Mouse (Mus musculus) hindbrain, embryonic 16.5 days (tissue): ENCODE results near the gene Gm21905. TPM values are rescaled to one million over a fixed set of nuclear protein-coding genes. Genes with fewer than 3 reads are reported as not detected.
A peak's percentile ranks its signal among the peaks of the same experiment; 100 is the strongest.

Source experiments
- ATAC-seq: fragments of 200-750 bp; cut with Nextera tagmentation; 2 replicates; pipeline ENCODE4 v1.8.0; 2017; ENCODE audit warnings: moderate TSS enrichment, moderate library complexity
- H3K27ac ChIP-seq: fragments of 300-500 bp; sonication (generic); 2 replicates; pipeline ENCODE4 v1.5.1; 2014; ENCODE audit warnings: low read depth, mild to moderate bottlenecking, control low read depth, low read length, moderate library complexity
- H3K27me3 ChIP-seq: fragments of 300-500 bp; sonication (generic); replicated peaks from 2 replicates; pipeline ENCODE4 v1.6.1; 2014; ENCODE audit warnings: low read length; ENCODE audit not compliant: control insufficient read depth, insufficient read depth
- H3K36me3 ChIP-seq: fragments of 300-500 bp; sonication (generic); 2 replicates; pipeline ENCODE4 v1.6.1; 2014; ENCODE audit warnings: mild to moderate bottlenecking, low read length, moderate library complexity, mixed read lengths; ENCODE audit not compliant: control insufficient read depth, insufficient read depth
- H3K4me1 ChIP-seq: fragments of 300-500 bp; sonication (generic); 2 replicates; pipeline ENCODE4 v1.6.1; 2014; ENCODE audit warnings: low read depth, low read length; ENCODE audit not compliant: control insufficient read depth, insufficient read depth
- H3K4me2 ChIP-seq: fragments of 300-500 bp; sonication (generic); 2 replicates; pipeline ENCODE4 v1.6.1; 2014; ENCODE audit warnings: mild to moderate bottlenecking, low read length, control low read depth, moderate library complexity
- H3K4me3 ChIP-seq: fragments of 300-500 bp; sonication (generic); 2 replicates; pipeline ENCODE4 v1.5.1; 2014; ENCODE audit warnings: mild to moderate bottlenecking, low read length, control low read depth, moderate library complexity
- H3K9ac ChIP-seq: fragments of 300-500 bp; sonication (generic); 2 replicates; pipeline ENCODE4 v1.6.1; 2014; ENCODE audit warnings: low read depth, mild to moderate bottlenecking, control low read depth, low read length, moderate library complexity
- H3K9me3 ChIP-seq: fragments of 300-500 bp; sonication (generic); 2 replicates; pipeline ENCODE4 v1.6.1; 2014; ENCODE audit warnings: mild to moderate bottlenecking, low read length, moderate library complexity; ENCODE audit not compliant: control insufficient read depth
- WGBS: fragments of 180-500 bp; shearing (Covaris S2); extraction: QIAGEN DNeasy Blood & Tissue Kit; methylation state at CpG from one replicate; pipeline ENCODE4 v1.1.7; 2014; 5-methylcytosine and 5-hydroxymethylcytosine counted together
- polyA plus RNA-seq: library from polyadenylated mRNA; unstranded; fragments of >200 nt; fragmentation: Nextera tagmentation; extraction: Ambion mirVana; gene quantifications from 2 replicates; pipeline ENCODE4 v1.2.1, GENCODE M21; 2015

Gene Gm21905
- polyA plus RNA-seq, 1 experiment from 2014 or later: not detected

DNA sequence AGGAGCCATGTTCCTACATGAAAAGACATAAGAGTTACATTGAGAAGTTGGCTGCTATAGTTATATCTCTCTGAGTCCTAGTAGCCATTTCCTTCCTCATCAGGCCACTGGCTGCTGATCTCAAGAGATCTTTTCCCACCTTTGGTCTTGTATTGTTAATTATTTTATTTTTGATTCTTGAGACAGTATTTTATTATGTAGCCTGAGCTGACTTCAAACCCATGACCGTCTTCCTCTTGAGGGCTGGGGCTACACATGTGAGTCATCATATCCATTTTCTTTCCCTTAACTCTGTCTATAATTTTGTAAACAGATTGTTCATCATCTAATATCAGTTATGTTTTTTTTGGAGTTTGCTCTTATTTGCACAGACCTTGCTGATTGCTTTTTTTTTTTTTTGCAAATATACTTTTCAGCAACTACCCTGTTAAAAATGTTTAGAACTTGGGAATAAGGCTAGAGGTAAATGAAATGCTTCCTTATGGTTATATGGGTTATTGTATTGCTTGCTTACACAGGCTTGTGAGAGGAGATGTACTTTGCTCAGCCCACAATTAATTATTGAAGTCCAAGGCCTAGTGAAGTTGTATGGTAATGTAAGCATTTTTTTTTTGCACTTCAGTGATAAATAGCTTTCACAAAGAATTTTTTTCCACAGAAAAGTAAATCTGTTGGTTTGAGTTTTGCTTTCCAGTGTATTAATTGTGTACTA, 2.0 kb downstream of the Gm21905 start:
- H3K9me3 ChIP-seq: no peaks in the 10 kb centered on the region
- no peak overlapping the region for H3K9ac ChIP-seq
- no peak overlapping the region for H3K4me3 ChIP-seq
- no peaks in the 10 kb centered on the region for H3K4me1 ChIP-seq
- no peaks in the 10 kb centered on the region for H3K36me3 ChIP-seq
- H3K27me3 ChIP-seq: no peaks in the 10 kb centered on the region
- WGBS: 98% methylated on average over 1 of the region's 1 CpGs
- no peak overlapping the region for H3K4me2 ChIP-seq
- no peak for ATAC-seq
- H3K27ac ChIP-seq: no peak overlapping the region

DNA sequence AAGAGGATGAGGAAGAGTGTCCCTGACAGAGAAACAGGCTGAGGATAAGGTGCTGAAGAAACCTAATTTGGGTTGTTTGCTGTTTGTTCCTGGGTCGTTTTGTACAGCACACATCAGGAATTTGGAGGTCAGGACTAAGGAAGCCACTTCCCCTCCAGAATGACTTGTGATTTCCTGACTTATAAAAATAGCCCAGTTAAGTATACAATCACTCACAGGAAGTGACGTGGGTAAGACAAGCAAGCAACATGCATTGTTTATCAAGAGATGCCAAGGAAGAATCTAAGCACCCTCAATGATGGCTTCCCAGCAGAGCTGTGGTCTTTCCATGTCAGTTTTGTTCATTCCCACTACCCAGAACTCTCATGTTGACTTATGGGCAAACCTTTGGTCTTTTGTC, 3.0 kb downstream of the Gm21905 start:
- 64% methylated on average over 2 of the region's 2 CpGs for WGBS
- H3K27ac ChIP-seq: no peak overlapping the region
- no peak overlapping the region for H3K9ac ChIP-seq
- no peaks in the 10 kb centered on the region for H3K9me3 ChIP-seq
- H3K4me3 ChIP-seq: no peak overlapping the region
- H3K27me3 ChIP-seq: no peaks in the 10 kb centered on the region
- H3K4me2 ChIP-seq: no peak overlapping the region
- no peak for ATAC-seq
- H3K36me3 ChIP-seq: no peaks in the 10 kb centered on the region
- no peaks in the 10 kb centered on the region for H3K4me1 ChIP-seq

DNA sequence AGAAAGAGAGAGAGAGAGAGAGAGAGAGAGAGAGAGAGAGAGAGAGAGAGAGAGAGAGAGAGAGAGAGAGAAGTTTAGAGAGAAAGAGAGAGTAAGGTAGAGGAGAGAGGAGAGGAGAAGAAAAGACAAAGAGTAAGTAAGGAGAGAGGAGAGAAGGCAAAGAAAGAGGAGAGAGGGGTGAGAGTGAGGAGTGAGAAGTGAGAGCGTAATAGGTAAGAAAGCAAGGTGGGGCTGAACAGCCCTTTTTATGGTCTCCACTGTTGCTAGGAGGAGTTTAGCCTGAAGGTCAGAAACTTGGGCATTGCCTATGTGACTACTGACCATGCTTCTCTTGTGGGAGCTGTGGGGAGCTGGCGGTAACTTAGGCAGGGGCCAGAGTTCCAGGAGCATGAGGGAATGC, 4.9 kb downstream of the Gm21905 start, which contains the start of gene Gm5108:
Gene Gm5108 (plus strand): TSS at position 301 of the 400 bp plus-strand sequence.
- Histone ChIP-seq H3K27me3 (no peaks in the 10 kb centered on the region), H3K9ac (no peak within 1 kb of the TSS), H3K4me2 (no peak within 1 kb of the TSS), H3K4me1 (no peaks in the 10 kb centered on the region), H3K36me3 (no peaks in the 10 kb centered on the region), H3K4me3 (no peak within 1 kb of the TSS), H3K9me3 (no peaks in the 10 kb centered on the region), H3K27ac (no peak within 1 kb of the TSS)
- no peak for ATAC-seq
- 94% methylated on average over 2 of the region's 2 CpGs for WGBS

- Histone ChIP-seq H3K36me3 (no peaks in the 10 kb centered on the region), H3K9ac (no peak overlapping the region), H3K27me3 (no peaks in the 10 kb centered on the region), H3K4me1 (no peaks in the 10 kb centered on the region), H3K4me3 (no peak overlapping the region), H3K9me3 (no peaks in the 10 kb centered on the region), H3K4me2 (no peak overlapping the region), H3K27ac (no peak overlapping the region)
- no peak for ATAC-seq
- 71% methylated on average over 2 of the region's 2 CpGs for WGBS
These were observed 14.6 kb downstream of the Gm21905 start for GRCm38 (mm10) chr5:67931623-67932022.

- H3K36me3 ChIP-seq: no peaks in the 10 kb centered on the region
- no peaks in the 10 kb centered on the region for H3K9me3 ChIP-seq
- H3K27me3 ChIP-seq: no peaks in the 10 kb centered on the region
- no peak overlapping the region for H3K9ac ChIP-seq
- no peak overlapping the region for H3K27ac ChIP-seq
- WGBS: 64% methylated on average over 4 of the region's 4 CpGs
- no peak overlapping the region for H3K4me3 ChIP-seq
- no peak for ATAC-seq
- no peaks in the 10 kb centered on the region for H3K4me1 ChIP-seq
- no peak overlapping the region for H3K4me2 ChIP-seq
These were observed 15.6 kb downstream of the Gm21905 start for GRCm38 (mm10) chr5:67930584-67930983.

- no peak overlapping the region for H3K4me3 ChIP-seq
- H3K27me3 ChIP-seq: no peaks in the 10 kb centered on the region
- H3K9ac ChIP-seq: no peak overlapping the region
- H3K9me3 ChIP-seq: no peaks in the 10 kb centered on the region
- no peak overlapping the region for H3K4me2 ChIP-seq
- ATAC-seq: no peak
- WGBS: 81% methylated on average over 2 of the region's 2 CpGs
- H3K36me3 ChIP-seq: no peaks in the 10 kb centered on the region
- H3K4me1 ChIP-seq: no peaks in the 10 kb centered on the region
- no peak overlapping the region for H3K27ac ChIP-seq
These were observed 41.7 kb downstream of the Gm21905 start for GRCm38 (mm10) chr5:67904555-67904954.

DNA sequence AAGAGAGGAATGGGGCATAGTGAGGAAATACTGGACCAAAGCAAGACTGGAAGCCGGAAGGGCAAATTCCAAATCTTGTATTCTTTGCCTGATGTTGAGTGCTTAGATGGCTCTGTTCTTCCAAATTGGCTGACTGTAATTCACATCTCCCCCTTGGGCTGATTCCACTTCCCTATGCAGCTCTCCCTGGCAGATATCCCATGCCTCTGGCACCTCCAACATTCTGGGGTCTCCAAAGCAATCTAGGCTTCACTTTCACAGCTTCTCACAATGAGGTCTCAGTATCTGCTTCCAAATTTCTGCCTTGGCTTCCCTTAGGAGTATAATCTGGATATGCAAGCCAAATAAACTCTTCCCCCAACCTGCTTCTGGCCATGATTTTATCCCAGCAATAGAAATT, 47.3 kb downstream of the Gm21905 start:
- 95% methylated on average over 1 of the region's 1 CpGs for WGBS
- H3K9me3 ChIP-seq: no peaks in the 10 kb centered on the region
- no peak overlapping the region for H3K9ac ChIP-seq

DNA sequence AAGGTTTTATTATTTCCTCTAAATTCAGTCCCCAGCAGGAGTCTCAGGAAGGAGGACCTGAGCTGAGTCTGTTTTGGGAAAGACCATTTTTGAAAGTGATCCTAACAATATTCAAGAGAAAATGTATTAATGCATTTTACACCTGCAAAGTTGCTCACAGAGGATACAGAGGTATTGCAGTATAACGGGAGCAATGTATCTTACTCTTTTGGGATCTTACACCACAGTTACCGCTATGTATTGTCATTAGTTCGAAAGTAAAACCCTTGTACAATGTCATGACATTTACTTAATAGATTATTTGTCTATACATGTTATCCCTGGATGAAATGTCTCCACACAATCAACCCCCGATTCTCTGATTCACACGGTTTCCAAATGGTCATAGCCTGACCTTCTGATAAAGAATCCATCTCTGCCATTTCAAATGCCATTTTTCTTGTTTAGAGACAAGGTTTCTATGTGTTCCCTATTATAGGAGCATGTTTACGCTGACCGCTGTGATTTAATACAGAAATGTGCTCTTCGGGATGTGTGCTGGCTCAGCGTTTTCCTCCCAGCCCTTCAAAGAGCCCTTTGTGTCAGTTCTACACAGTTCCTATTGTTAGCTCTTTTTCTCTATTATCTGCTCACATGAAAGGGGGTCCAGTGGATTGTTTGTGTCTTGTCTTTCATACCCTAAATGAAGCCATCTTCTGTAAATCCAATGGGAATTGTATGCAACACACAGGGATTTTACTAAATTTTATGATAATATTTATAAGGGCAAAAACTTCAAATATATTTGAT, 61.6 kb downstream of the Gm21905 start:
- WGBS: 22% methylated on average over 9 of the region's 9 CpGs
- Histone ChIP-seq H3K27me3 (no peaks in the 10 kb centered on the region), H3K27ac (no peak overlapping the region), H3K9me3 (no peaks in the 10 kb centered on the region), H3K4me3 (no peak overlapping the region), H3K4me1 (peaks cover 2% of the 10 kb centered on the region), H3K36me3 (no peaks in the 10 kb centered on the region), H3K9ac (no peak overlapping the region), H3K4me2 (peak overlapping the region; percentile 38)
- ATAC-seq: peak; percentile 69

More for the DNA sequence above, 47.3 kb downstream of the Gm21905 start:
- H3K4me1 ChIP-seq: no peaks in the 10 kb centered on the region
- H3K36me3 ChIP-seq: no peaks in the 10 kb centered on the region
- no peak for ATAC-seq
- H3K27me3 ChIP-seq: no peaks in the 10 kb centered on the region
- H3K27ac ChIP-seq: no peak overlapping the region
- no peak overlapping the region for H3K4me2 ChIP-seq
- no peak overlapping the region for H3K4me3 ChIP-seq

DNA sequence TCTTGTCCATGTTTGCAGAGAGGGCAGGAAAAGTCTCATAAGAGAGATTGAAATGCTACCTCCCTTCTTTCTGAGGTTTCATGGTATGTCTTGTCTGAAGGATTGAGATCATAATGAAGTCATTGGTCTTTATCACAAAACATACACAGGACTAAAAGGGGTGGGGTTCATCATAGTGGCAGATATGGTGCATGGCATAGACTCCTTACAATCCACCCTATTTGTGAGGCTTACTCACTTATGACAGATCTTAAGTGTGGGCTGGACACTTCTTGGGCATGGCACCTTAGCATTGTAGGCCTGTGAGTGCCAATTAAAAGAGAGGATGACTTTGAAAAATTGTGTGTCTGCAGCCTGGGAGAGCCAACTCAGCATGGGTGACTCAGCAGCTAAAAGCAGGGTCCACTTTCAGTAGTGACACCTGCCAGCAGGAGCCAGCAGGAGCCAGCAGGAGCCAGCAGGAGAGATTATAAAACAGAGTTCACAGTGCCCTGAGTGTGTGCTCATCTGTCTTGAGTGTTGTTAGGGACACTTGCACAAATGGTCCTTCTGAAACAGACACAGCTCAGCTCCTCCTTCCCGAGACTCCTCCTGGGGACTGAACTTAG, 62.6 kb downstream of the Gm21905 start:
- ATAC-seq: no peak; the same call in 1 of the 2 replicates
- Histone ChIP-seq H3K4me3 (no peak overlapping the region), H3K36me3 (no peaks in the 10 kb centered on the region), H3K27ac (no peak overlapping the region), H3K27me3 (no peaks in the 10 kb centered on the region), H3K4me2 (no peak overlapping the region), H3K4me1 (peaks cover 2% of the 10 kb centered on the region), H3K9me3 (no peaks in the 10 kb centered on the region), H3K9ac (no peak overlapping the region)
- 69% methylated on average over 1 of the region's 1 CpGs for WGBS
